Mouse (Mus musculus): ENCODE measurements around the gene Rara.

DNA sequence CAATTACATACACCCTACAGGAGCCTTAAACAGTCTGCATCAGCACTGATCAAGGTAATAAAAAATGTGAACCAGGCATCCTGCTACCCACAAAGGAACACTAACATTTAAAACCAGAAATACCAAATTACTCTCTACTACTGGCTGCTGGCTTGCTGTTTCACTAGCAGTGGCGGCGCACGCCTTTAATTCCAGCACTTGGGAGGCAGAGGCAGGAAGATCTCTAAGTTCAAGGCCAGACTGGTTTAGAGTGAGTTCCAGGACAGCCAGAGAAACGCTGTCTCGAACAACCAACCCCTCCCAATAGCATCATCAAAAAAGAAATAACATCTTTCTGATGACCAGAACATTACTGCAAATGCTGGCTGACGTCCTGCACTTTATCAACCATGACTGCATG is 92.2 kb downstream of the Rara start:
- TF ChIP-seq CTCF (IDR thresholded peaks at IDR 0.05; ENCODE audit: low read depth) (no peak), EP300 (optimal IDR thresholded peaks at IDR 0.05) (no peak)

Data from stomach, postnatal 0 days (tissue).